Mouse (Mus musculus) megakaryocyte, embryonic 14.5 days (primary cell): ENCODE results near the gene Mknk1.

Source experiments
- FLI1 ChIP-seq: IDR thresholded peaks from 2 replicates; pipeline ENCODE4 v1.6.1; 2012; ENCODE audit warnings: low read length, inconsistent platforms, mixed read lengths
- GATA1 ChIP-seq: IDR thresholded peaks from 3 replicates; pipeline ENCODE4 v1.6.1; 2012; ENCODE audit warnings: mixed read lengths, low read length, inconsistent platforms, borderline replicate concordance

DNA sequence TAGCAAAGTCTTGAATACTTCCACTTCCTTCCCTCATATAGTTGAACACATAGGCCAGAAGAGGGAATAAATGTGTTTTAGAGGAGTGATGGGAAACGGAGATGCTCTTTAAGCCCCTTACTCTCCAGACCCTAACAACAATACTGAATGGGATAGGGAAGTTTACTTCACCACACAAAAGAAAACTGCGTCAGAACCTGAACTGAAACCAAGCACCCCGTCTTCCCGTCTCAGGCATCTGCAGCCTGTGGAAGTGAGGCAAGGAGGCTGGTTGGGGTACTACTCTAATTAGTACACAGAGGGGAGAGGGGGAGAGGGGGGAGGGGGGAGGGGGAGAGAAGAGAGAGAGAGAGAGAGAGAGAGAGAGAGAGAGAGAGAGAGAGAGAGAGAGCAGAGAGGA lies 802 bp upstream of the Mknk1 start:
- TF ChIP-seq FLI1 (no peak), GATA1 (no peak)
